Mouse (Mus musculus): ENCODE measurements around the gene Zfp511.

DNA sequence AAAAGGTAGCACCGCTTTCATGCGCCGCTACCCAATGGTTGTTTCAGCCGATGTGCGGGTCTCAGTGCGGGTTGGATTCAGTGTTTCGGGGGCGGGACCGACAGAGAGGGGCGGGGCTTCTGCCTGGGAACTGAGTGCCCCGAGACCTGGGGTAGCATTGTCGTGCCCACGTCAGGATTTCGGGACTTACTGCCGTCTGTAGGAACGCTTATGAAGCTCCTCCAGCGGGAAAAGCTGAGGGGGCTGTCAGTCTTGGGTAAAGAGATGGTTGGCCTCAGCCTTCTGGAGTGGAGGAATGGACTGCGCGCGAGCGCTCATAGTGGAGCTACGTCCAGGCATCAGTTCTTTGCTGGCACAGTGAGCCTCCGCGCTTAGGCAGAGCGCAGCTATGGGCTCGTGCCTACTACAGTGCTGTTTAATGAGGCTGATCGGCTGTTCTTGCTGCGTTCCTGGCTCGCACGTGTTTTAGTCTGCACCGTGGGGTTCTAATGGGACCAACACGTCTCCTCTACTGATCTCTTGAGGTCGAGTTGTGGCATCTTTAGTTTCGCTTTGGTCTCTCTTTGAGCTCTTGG is 13.0 kb downstream of the Zfp511 start:
- TF ChIP-seq CTCF (IDR thresholded peaks at IDR 0.05; ENCODE audit: control insufficient read depth, insufficient read depth, insufficient replicate concordance, low read depth, low read length): no peak
- no peak for TF ChIP-seq POLR2A (IDR thresholded peaks at IDR 0.05; ENCODE audit: control insufficient read depth, low read depth, low read length)
